Mouse (Mus musculus): ENCODE measurements around the gene RPS10-NUDT3.

- TF ChIP-seq MAFK (IDR thresholded peaks at IDR 0.05; ENCODE audit: insufficient read depth, low read depth, low read length): no peak
- no peak for TF ChIP-seq HCFC1 (IDR thresholded peaks at IDR 0.05; ENCODE audit: borderline replicate concordance, insufficient read depth, low read length)
Observed at GRCm38 (mm10) chr17:27563771-27564244, 71.2 kb downstream of the RPS10-NUDT3 start.
